Mouse (Mus musculus): ENCODE results near the gene Copz1.
"Not testable (repeated sequence)": the region's sequence is repeated elsewhere in the genome, so short reads cannot be mapped to it uniquely, and the experiment has no call there.

DNA sequence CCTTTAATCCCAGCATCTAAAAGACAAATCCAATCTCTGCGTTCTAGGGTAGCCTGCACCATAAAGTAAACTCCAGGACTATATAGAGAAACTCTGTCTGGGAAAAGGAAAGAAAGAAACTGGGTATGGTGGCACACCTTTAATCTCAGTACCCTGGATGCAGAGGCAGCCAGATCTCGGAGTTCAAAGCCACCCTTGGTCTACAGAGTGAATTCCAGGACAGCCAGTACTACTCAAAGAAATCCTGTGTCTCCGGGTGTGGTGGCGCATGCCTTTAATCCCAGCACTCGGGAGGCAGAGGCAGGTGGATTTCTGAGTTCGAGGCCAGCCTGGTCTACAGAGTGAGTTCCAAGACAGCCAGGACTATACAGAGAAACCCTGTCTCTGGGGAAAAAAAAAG, 23.0 kb upstream of the Copz1 start:
- TF ChIP-seq POLR2A (IDR thresholded peaks at IDR 0.05; ENCODE audit: low read depth, low read length); CTCF (IDR thresholded peaks at IDR 0.05; ENCODE audit: borderline replicate concordance, insufficient read depth, low read length): not testable (repeated sequence)

Measured in embryonic fibroblast, embryonic 13.5 days (primary cell).